Mouse (Mus musculus) lung, postnatal 0 days (tissue): ENCODE data around the gene Mettl1. TPM values are rescaled to one million over a fixed set of nuclear protein-coding genes. Genes with fewer than 3 reads are reported as not detected.
A peak's percentile ranks its signal among the peaks of the same experiment; 100 is the strongest.
"Not testable (repeated sequence)": the region's sequence is repeated elsewhere in the genome, so short reads cannot be mapped to it uniquely, and the experiment has no call there.

Experiments used
- ATAC-seq: fragments of 200-750 bp; cut with Nextera tagmentation; 2 replicates; pipeline ENCODE4 v1.8.0; 2017; ENCODE audit warnings: moderate library complexity
- DNase-seq: peaks from one replicate; pipeline ENCODE4 v3.0.0-alpha.2; 2016; ENCODE audit warnings: low spot score
- H3K27ac ChIP-seq: fragments of 300-500 bp; sonication (generic); 2 replicates; pipeline ENCODE4 v1.5.1; 2014; ENCODE audit warnings: antibody characterized with exemption, mild to moderate bottlenecking, low read length, mixed read lengths
- H3K27me3 ChIP-seq: fragments of 300-500 bp; sonication (generic); replicated peaks from 2 replicates; pipeline ENCODE4 v1.6.1; 2014; ENCODE audit warnings: low read length, mixed read lengths; ENCODE audit not compliant: insufficient read depth
- H3K36me3 ChIP-seq: fragments of 300-500 bp; sonication (generic); 2 replicates; pipeline ENCODE4 v1.6.1; 2014; ENCODE audit warnings: low read length, mixed read lengths; ENCODE audit not compliant: insufficient read depth
- H3K4me1 ChIP-seq: fragments of 300-500 bp; sonication (generic); 2 replicates; pipeline ENCODE4 v1.6.1; 2014; ENCODE audit warnings: antibody characterized with exemption, low read depth, low read length, mixed read lengths; ENCODE audit not compliant: insufficient read depth
- H3K4me2 ChIP-seq: fragments of 300-500 bp; sonication (generic); replicated peaks from 2 replicates; pipeline ENCODE4 v1.6.1; 2014; ENCODE audit warnings: low read depth, mild to moderate bottlenecking, low read length, moderate library complexity, mixed read lengths
- H3K4me3 ChIP-seq: fragments of 300-500 bp; sonication (generic); 2 replicates; pipeline ENCODE4 v1.5.1; 2014; ENCODE audit warnings: low read depth, low read length
- H3K9ac ChIP-seq: fragments of 300-500 bp; sonication (generic); replicated peaks from 2 replicates; pipeline ENCODE4 v1.6.1; 2014; ENCODE audit warnings: low read depth, mild to moderate bottlenecking
- H3K9me3 ChIP-seq: fragments of 300-500 bp; sonication (generic); 2 replicates; pipeline ENCODE4 v1.6.1; 2016; ENCODE audit warnings: low read length, mixed read lengths
- CTCF ChIP-seq: IDR thresholded peaks from 2 replicates; pipeline ENCODE4 v1.5.1; 2016; ENCODE audit warnings: antibody characterized with exemption, mild to moderate bottlenecking
- EP300 ChIP-seq: IDR thresholded peaks from 2 replicates; pipeline ENCODE4 v1.6.1; 2016; ENCODE audit warnings: antibody characterized with exemption, mild to moderate bottlenecking, control low read depth
- WGBS: fragments of 180-500 bp; shearing (Covaris S2); extraction: QIAGEN DNeasy Blood & Tissue Kit; methylation state at CpG from one replicate; pipeline ENCODE4 v1.1.7; 2014; 5-methylcytosine and 5-hydroxymethylcytosine counted together
- polyA plus RNA-seq: library from polyadenylated mRNA; unstranded; fragments of >200 nt; fragmentation: Nextera tagmentation; extraction: Ambion mirVana; gene quantifications from 2 replicates; pipeline ENCODE4 v1.2.1, GENCODE M21; 2015

Gene Mettl1
- polyA plus RNA-seq, 1 experiment from 2014 or later: 13.6 TPM

DNA sequence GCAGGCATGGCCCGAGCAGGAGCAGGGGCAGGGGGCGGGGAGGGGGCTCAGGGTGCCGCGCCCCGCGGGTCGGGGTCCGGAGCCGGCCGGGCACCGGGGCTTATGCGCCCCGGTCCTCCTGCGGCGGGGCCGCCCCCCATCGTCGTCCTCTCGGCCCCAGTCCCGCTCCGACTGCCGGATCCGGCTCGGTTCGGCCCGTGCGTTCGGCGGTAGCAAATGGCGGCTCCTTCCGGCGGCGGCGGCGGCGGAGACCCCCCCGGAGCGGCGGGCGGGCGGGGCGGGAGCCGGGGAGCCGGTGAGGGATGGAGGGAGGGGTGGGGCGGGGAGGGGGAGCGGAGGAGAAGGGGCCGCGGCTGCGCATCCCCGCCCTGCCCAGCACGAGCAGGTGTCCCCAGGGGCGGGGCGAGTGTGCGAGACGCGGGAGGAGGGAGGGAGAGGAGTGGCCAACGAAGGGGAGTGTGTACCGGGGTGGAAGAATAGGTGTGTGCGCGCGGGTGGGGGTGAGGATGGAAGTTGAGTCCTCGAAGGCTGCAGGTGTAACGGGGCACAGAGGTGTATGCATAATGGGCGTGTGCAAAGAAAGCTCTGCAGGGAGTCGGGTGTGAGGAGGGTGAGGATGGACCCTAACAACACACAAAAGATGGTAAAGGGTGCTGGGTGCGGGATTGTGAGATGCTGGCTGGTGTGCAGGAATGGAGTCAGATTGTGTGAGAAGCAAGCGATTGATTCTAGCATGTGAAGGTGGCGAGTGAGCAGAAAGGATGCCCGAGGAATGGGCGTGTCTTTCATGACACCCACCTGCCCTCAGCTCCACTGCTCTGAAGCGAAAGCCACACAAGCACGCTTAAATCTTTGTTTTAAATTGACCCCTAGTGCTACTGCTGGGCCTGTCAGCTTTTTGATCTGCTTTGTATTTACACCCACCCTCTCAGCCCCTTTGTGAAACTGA lies 19.0 kb downstream of the Mettl1 start, which contains the start of gene March9:
March9 (minus strand) TSS at position 217 of the 949 bp plus-strand sequence.
- no peaks in the 10 kb centered on the region for H3K9me3 ChIP-seq
- peak within 1 kb of the TSS; percentile 100 for H3K4me2 ChIP-seq
- H3K4me3 ChIP-seq: peak within 1 kb of the TSS; percentile 70
- H3K27me3 ChIP-seq: 0 out of 2 replicates have a peak, but pooled peaks cover 7% of the 10 kb centered on the region
- H3K27ac ChIP-seq: no peak within 1 kb of the TSS
- ATAC-seq: peak; percentile 23
- 3% methylated on average over 51 of the region's 72 CpGs for WGBS
- peaks cover 6% of the 10 kb centered on the region; the same call in 1 of the 2 replicates for H3K4me1 ChIP-seq
- TF ChIP-seq EP300 (no peak), CTCF (no peak)
- peak within 1 kb of the TSS; percentile 39; the same call in 1 of the 2 replicates for H3K9ac ChIP-seq
- H3K36me3 ChIP-seq: 0 out of 2 replicates have a peak, but pooled peaks cover 2% of the 10 kb centered on the region
- peak; percentile 84 for DNase-seq

DNA sequence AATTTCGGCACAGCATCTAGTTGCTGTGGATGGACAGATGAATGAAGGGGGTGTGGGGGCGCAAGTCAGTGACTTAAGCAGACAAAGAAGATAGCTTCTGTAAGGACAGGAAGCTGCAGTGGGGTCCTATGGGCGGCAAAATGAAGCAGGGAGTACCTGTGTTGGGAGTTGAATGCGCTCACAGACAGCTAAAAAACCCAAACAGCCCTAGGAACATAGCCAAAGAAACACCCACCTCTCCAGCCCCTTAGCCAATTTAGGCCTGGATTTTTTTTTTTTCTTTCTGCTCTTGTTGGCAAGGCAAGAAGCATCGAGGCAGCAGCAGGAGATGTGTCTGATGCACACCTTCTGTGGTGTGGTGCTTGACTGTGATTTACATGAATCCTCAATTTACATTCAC lies 19.9 kb downstream of the Mettl1 start:
- 0 out of 2 replicates have a peak, but pooled peaks cover 7% of the 10 kb centered on the region for H3K27me3 ChIP-seq
- peaks cover 6% of the 10 kb centered on the region; the same call in 1 of the 2 replicates for H3K4me1 ChIP-seq
- no peak overlapping the region for H3K9ac ChIP-seq
- no peak for ATAC-seq
- DNase-seq: no peak
- peaks cover 4% of the 10 kb centered on the region; the same call in 1 of the 2 replicates for H3K36me3 ChIP-seq
- WGBS: 49% methylated on average over 5 of the region's 5 CpGs
- TF ChIP-seq EP300 (no peak), CTCF (no peak)
- H3K4me3 ChIP-seq: no peak overlapping the region
- H3K9me3 ChIP-seq: no peaks in the 10 kb centered on the region
- H3K27ac ChIP-seq: no peak overlapping the region
- H3K4me2 ChIP-seq: no peak overlapping the region

DNA sequence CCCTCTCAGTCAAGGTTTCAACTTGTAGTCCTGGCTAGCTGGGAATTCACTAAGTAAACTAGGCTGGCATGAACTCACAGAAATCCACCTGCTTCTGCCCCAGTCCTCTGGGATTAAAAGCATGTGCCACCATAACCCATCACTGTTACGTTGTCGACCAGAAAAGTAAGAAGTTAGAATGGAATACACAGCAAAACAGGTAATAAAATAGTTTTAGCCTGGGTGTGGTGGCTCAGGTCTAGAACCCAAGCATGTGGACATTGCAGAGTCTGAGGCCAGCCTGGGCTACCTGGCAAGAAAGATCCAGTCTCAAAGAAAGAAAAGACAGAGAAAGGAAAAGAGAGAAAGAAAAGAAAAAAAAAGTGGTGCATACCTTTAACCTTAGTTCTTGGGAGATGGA lies 20.3 kb downstream of the Mettl1 start:
- no peak overlapping the region for H3K4me3 ChIP-seq
- H3K9me3 ChIP-seq: no peaks in the 10 kb centered on the region
- peaks cover 6% of the 10 kb centered on the region; the same call in 1 of the 2 replicates for H3K4me1 ChIP-seq
- 0 out of 2 replicates have a peak, but pooled peaks cover 7% of the 10 kb centered on the region for H3K27me3 ChIP-seq
- 72% methylated on average over 2 of the region's 2 CpGs for WGBS
- no peak overlapping the region for H3K4me2 ChIP-seq
- H3K36me3 ChIP-seq: peaks cover 7% of the 10 kb centered on the region; the same call in 1 of the 2 replicates
- TF ChIP-seq CTCF (no peak), EP300 (no peak)
- ATAC-seq (no peak), DNase-seq (no peak)
- H3K9ac ChIP-seq: no peak overlapping the region
- H3K27ac ChIP-seq: no peak overlapping the region

DNA sequence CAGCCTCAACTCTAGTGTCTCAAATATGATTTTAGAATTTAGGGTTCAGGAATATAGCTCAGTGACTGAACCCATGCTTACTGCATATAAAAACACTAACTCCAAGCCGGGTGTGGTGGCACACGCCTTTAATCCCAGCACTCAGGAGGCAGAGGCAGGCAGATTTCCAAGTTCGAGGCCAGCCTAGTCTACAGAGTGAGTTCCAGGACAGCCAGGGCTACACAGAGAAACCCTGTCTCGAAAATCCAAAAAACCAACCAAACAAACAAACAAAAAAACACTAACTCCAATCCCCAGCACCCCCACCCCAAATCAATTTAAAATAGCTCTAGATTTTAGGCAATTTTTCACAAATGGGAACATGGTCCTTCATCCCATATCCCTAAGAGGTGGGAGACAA lies 20.9 kb downstream of the Mettl1 start:
- not testable (repeated sequence) for H3K9me3 ChIP-seq, H3K4me3 ChIP-seq, ATAC-seq, H3K27ac ChIP-seq, H3K4me1 ChIP-seq, DNase-seq, H3K4me2 ChIP-seq, H3K27me3 ChIP-seq, H3K9ac ChIP-seq
- H3K36me3 ChIP-seq: peaks cover 13% of the 10 kb centered on the region; the same call in 1 of the 2 replicates
- WGBS: 90% methylated on average over 4 of the region's 4 CpGs

DNA sequence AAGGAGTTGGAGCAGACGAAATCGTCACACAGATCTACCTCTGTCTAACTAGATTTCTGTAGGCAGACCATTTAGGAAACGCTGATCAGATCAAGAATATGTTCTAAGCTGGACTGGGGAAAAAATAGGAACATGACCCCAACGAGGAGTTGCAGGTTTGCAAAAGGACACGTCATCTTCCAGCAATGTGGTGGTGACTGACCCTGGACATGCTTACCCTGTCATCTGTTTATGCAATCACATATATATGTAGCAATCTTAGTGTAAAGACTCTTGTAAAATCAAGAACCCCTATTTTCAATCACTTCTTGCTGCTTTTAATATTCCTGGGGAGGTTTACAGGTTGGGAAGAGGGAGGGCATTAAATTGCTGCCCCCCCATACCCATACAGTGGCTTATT lies 21.3 kb downstream of the Mettl1 start:
- ATAC-seq (no peak), DNase-seq (peak; percentile 69)
- H3K27me3 ChIP-seq: 0 out of 2 replicates have a peak, but pooled peaks cover 7% of the 10 kb centered on the region
- H3K9me3 ChIP-seq: no peaks in the 10 kb centered on the region
- H3K9ac ChIP-seq: no peak overlapping the region
- H3K4me3 ChIP-seq: no peak overlapping the region
- peaks cover 6% of the 10 kb centered on the region; the same call in 1 of the 2 replicates for H3K4me1 ChIP-seq
- 0 out of 2 replicates have a peak overlapping the region, but pooled peaks have one; percentile 23 for H3K27ac ChIP-seq
- peaks cover 14% of the 10 kb centered on the region; the same call in 1 of the 2 replicates for H3K36me3 ChIP-seq
- H3K4me2 ChIP-seq: no peak overlapping the region
- TF ChIP-seq CTCF (no peak), EP300 (no peak)
- whole genome bisulfite sequencing: 60% methylated on average over 5 of the region's 5 CpGs

DNA sequence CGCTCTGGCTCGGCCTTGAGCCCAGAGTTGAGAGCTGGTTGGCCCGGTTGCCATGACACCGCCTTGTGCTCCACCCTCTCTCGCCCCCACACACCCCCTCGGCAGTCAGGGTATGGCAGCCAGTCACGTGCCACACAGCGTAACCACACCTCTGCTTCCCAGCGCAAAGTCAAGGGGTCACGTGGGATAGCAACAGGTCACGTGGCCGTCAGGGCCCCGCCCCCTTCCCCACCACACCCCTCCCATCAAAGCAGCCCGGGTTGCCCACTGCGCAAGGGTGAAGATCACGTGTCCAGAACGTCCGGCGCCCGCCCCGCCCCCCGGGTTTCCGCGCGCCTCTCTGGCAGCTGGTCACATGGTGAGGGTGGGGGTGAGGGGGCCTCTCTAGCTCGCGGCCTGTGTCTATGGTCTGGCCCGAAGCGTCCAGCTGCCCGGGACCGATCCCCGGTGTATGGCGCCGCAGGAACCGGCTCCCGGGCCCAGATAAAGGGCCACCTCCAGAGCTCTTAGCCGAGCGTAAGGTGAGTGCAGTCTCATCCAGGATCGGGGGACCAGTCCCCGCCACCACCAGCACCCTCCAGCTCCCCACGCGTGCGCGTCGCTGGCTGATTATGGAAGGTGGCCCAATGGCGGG lies 22.1 kb downstream of the Mettl1 start, which contains the start of gene Cdk4:
Cdk4 (plus strand) TSS at position 296 of the 634 bp plus-strand sequence.
- Histone ChIP-seq H3K36me3 (peaks cover 20% of the 10 kb centered on the region), H3K4me2 (peak within 1 kb of the TSS; percentile 90), H3K9ac (peak within 1 kb of the TSS; percentile 82), H3K9me3 (no peaks in the 10 kb centered on the region), H3K4me3 (peak within 1 kb of the TSS; percentile 62), H3K27me3 (0 out of 2 replicates have a peak, but pooled peaks cover 7% of the 10 kb centered on the region), H3K27ac (peak within 1 kb of the TSS; percentile 77), H3K4me1 (peaks cover 5% of the 10 kb centered on the region; the same call in 1 of the 2 replicates)
- peak; percentile 95 for ATAC-seq
- 2% methylated on average over 46 of the region's 46 CpGs for WGBS
- no peak for TF ChIP-seq EP300
- no peak for TF ChIP-seq CTCF
- peak; percentile 98 for DNase-seq
